Mouse (Mus musculus) kidney, embryonic 14.5 days (tissue): ENCODE results near the gene Gars. TPM values are rescaled to one million over a fixed set of nuclear protein-coding genes. Genes with fewer than 3 reads are reported as not detected.

Experiments used
- ATAC-seq: fragments of 200-750 bp; cut with Nextera tagmentation; 2 replicates; pipeline ENCODE4 v1.8.0; 2017; ENCODE audit warnings: moderate number of reproducible peaks, mild to moderate bottlenecking, moderate TSS enrichment, moderate library complexity; ENCODE audit not compliant: low FRiP score, low TSS enrichment
- H3K27ac ChIP-seq: fragments of 300-500 bp; sonication (generic); 2 replicates; pipeline ENCODE4 v1.5.1; 2014; ENCODE audit warnings: low read depth, mild to moderate bottlenecking, low read length, moderate library complexity, mixed read lengths
- H3K27me3 ChIP-seq: fragments of 300-500 bp; sonication (generic); 2 replicates; pipeline ENCODE4 v1.6.1; 2014; ENCODE audit warnings: mild to moderate bottlenecking, low read length; ENCODE audit not compliant: control insufficient read depth, insufficient read depth
- H3K36me3 ChIP-seq: fragments of 300-500 bp; sonication (generic); 2 replicates; pipeline ENCODE4 v1.6.1; 2014; ENCODE audit warnings: low read length, mixed read lengths; ENCODE audit not compliant: control insufficient read depth, insufficient read depth
- H3K4me1 ChIP-seq: fragments of 300-500 bp; sonication (generic); 2 replicates; pipeline ENCODE4 v1.6.1; 2014; ENCODE audit warnings: low read length, mixed read lengths; ENCODE audit not compliant: control insufficient read depth, insufficient read depth
- H3K4me2 ChIP-seq: fragments of 300-500 bp; sonication (generic); replicated peaks from 2 replicates; pipeline ENCODE4 v1.6.1; 2014; ENCODE audit warnings: low read depth, mild to moderate bottlenecking, low read length
- H3K4me3 ChIP-seq: fragments of 300-500 bp; sonication (generic); 2 replicates; pipeline ENCODE4 v1.5.1; 2014; ENCODE audit warnings: mild to moderate bottlenecking, low read length
- H3K9ac ChIP-seq: fragments of 300-500 bp; sonication (generic); 2 replicates; pipeline ENCODE4 v1.6.1; 2014; ENCODE audit warnings: low read depth, mild to moderate bottlenecking, low read length, moderate library complexity
- H3K9me3 ChIP-seq: fragments of 300-500 bp; sonication (generic); 2 replicates; pipeline ENCODE4 v1.6.1; 2016; ENCODE audit warnings: low read length; ENCODE audit not compliant: control insufficient read depth
- WGBS: fragments of 180-500 bp; shearing (Covaris S2); extraction: QIAGEN DNeasy Blood & Tissue Kit; methylation state at CpG from one replicate; pipeline ENCODE4 v1.1.7; 2014; 5-methylcytosine and 5-hydroxymethylcytosine counted together
- polyA plus RNA-seq: library from polyadenylated mRNA; unstranded; fragments of >200 nt; fragmentation: Nextera tagmentation; extraction: Ambion mirVana; gene quantifications from 2 replicates; pipeline ENCODE4 v1.2.1, GENCODE M21; 2014

Gene Gars
- polyA plus RNA-seq: 105 and 153 TPM in 2 replicates

- Histone ChIP-seq H3K4me3 (peak within 1 kb of the TSS; percentile 91), H3K27me3 (no peaks in the 10 kb centered on the region), H3K9me3 (no peaks in the 10 kb centered on the region), H3K9ac (peak within 1 kb of the TSS; percentile 95), H3K4me1 (0 out of 2 replicates have a peak, but pooled peaks cover 10% of the 10 kb centered on the region), H3K27ac (peak within 1 kb of the TSS; percentile 82), H3K36me3 (no peaks in the 10 kb centered on the region), H3K4me2 (peak within 1 kb of the TSS; percentile 83)
- under 1% methylated on average over 86 of the region's 87 CpGs for WGBS
- ATAC-seq: peak; percentile 97
Measured at GRCm38 (mm10) chr6:55037799-55038670, at the start of gene Gars. Gene Gars, plus strand, starts transcription at chr6:55038007.

DNA sequence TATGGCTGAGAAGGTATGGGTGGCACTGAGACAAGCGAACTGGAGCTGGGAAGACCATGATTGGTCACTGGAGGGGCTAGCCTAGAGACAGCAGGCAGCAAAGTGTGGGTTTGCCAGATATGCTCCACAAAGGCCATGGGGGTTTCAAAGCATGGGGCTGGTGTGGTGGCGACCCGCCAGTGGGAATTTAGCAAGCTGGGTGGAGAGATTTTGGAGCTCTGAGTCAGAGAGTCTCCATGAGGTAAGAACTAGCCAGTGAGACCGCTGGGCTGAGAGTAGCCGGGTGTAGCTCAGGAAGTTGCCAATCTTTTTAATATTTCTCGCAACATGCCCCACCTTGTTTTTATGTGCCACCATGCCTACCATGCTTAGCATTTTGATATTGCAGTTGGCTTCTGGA, 49.7 kb upstream of the Gars start:
- no peaks in the 10 kb centered on the region for H3K9me3 ChIP-seq
- no peaks in the 10 kb centered on the region for H3K27me3 ChIP-seq
- no peak overlapping the region for H3K4me3 ChIP-seq
- H3K36me3 ChIP-seq: no peaks in the 10 kb centered on the region
- no peaks in the 10 kb centered on the region for H3K4me1 ChIP-seq
- WGBS: 90% methylated on average over 6 of the region's 6 CpGs
- H3K4me2 ChIP-seq: no peak overlapping the region
- no peak overlapping the region for H3K9ac ChIP-seq
- H3K27ac ChIP-seq: no peak overlapping the region
- no peak for ATAC-seq

DNA sequence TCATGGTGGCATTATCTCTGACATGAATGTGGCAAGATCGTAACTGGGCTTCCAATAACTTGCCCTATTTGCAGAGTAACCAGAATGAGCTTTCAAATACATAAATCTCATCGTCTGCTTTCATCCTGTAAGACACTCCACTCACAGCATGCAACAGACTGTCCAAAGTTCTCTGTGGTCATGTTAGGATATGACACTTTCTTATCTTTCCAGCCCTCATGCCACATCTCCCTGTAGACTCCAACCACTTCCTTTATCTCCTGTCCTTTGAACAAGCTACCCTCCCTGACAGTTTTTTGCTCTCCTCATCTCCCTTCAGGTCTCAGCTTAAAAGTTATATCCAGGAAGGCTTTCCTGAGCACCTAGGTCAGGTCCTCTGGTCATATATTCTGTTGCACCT, 46.6 kb upstream of the Gars start:
- Histone ChIP-seq H3K9me3 (no peaks in the 10 kb centered on the region), H3K4me2 (no peak overlapping the region), H3K36me3 (no peaks in the 10 kb centered on the region), H3K27me3 (no peaks in the 10 kb centered on the region), H3K9ac (no peak overlapping the region), H3K27ac (no peak overlapping the region), H3K4me1 (no peaks in the 10 kb centered on the region), H3K4me3 (no peak overlapping the region)
- 84% methylated on average over 2 of the region's 2 CpGs for WGBS
- ATAC-seq: no peak

- Histone ChIP-seq H3K9me3 (no peaks in the 10 kb centered on the region), H3K4me2 (peak overlapping the region; percentile 94), H3K36me3 (no peaks in the 10 kb centered on the region), H3K27me3 (no peaks in the 10 kb centered on the region), H3K27ac (no peak overlapping the region), H3K4me3 (peak overlapping the region; percentile 52), H3K9ac (peak overlapping the region; percentile 48), H3K4me1 (no peaks in the 10 kb centered on the region)
- no peak for ATAC-seq
- WGBS: 5% methylated on average over 7 of the region's 7 CpGs
Measured at GRCm38 (mm10) chr6:54992141-54992540, 45.7 kb upstream of the Gars start.

DNA sequence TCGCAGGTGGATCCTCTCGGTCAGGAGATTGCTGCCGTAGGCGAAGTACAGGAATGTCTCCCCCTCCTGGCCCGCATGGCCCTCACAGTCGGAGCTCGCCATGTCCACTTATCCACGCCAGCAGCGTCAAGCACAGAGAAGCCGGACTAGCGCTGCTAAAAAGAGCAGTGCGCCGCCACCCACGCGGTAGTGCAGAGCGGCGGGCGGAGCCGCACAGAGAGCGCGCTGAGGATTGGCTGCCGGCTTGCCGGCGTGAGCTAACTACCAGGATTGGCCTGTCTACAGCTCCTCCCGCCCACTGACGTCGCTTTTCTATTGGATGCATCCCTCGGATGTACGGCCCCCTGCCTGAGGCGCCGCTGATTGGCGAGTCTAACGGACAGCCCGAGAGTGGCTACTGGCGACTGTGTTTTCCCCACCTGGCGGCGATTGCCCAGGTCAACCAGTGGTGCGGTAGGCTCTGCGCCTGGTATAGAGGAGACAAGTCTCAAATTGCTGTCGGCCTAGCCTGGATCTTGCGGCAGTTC, 45.0 kb upstream of the Gars start, which contains the start of gene Ggct:
Gene Ggct, minus strand, starts transcription at position 217 of the 527 bp plus-strand sequence.
- under 1% methylated on average over 39 of the region's 41 CpGs for WGBS
- Histone ChIP-seq H3K4me2 (peak within 1 kb of the TSS; percentile 94), H3K27me3 (no peaks in the 10 kb centered on the region), H3K4me1 (no peaks in the 10 kb centered on the region), H3K9me3 (no peaks in the 10 kb centered on the region), H3K4me3 (peak within 1 kb of the TSS; percentile 52), H3K36me3 (no peaks in the 10 kb centered on the region), H3K9ac (peak within 1 kb of the TSS; percentile 48), H3K27ac (no peak within 1 kb of the TSS)
- ATAC-seq: peak; percentile 100

GRCm38 (mm10) chr6:54996361-54996760, 41.4 kb upstream of the Gars start:
- Histone ChIP-seq H3K4me2 (no peak overlapping the region), H3K9ac (no peak overlapping the region), H3K9me3 (no peaks in the 10 kb centered on the region), H3K4me1 (no peaks in the 10 kb centered on the region), H3K27ac (no peak overlapping the region), H3K36me3 (no peaks in the 10 kb centered on the region), H3K27me3 (no peaks in the 10 kb centered on the region), H3K4me3 (no peak overlapping the region)
- ATAC-seq: no peak
- WGBS: 96% methylated on average over 3 of the region's 3 CpGs

- Histone ChIP-seq H3K4me1 (no peaks in the 10 kb centered on the region), H3K9me3 (no peaks in the 10 kb centered on the region), H3K4me2 (no peak overlapping the region), H3K9ac (no peak overlapping the region), H3K4me3 (no peak overlapping the region), H3K36me3 (no peaks in the 10 kb centered on the region), H3K27ac (no peak overlapping the region), H3K27me3 (no peaks in the 10 kb centered on the region)
- ATAC-seq: no peak
- WGBS: 83% methylated on average over 6 of the region's 6 CpGs
Measured at GRCm38 (mm10) chr6:54997726-54998125, 40.1 kb upstream of the Gars start.

GRCm38 (mm10) chr6:55001320-55001719, 36.5 kb upstream of the Gars start:
- Histone ChIP-seq H3K27ac (no peak overlapping the region), H3K9ac (no peak overlapping the region), H3K27me3 (no peaks in the 10 kb centered on the region), H3K9me3 (no peaks in the 10 kb centered on the region), H3K36me3 (no peaks in the 10 kb centered on the region), H3K4me2 (no peak overlapping the region), H3K4me3 (no peak overlapping the region), H3K4me1 (no peaks in the 10 kb centered on the region)
- no peak for ATAC-seq
- 83% methylated on average over 4 of the region's 4 CpGs for WGBS

DNA sequence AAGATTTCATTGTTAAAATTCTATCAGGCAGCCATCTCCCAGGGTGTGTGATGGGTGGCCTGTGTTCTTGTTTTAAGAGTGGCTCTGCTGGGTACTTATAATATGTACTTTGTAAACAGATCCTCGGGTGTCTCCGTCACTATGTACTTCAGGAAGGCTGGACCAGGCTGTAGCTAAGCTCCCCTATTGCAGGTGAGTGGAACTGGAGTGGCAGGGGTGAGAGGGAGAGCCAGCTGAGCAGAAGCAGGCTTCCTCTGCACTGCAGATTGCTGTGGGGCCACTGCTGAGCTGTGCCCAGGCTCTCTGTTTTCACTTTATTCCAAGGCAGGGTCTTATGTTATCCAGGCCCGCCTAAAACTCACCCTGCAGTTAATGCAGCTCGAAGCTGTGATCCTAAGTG, 35.4 kb upstream of the Gars start:
- no peaks in the 10 kb centered on the region for H3K36me3 ChIP-seq
- H3K27me3 ChIP-seq: no peaks in the 10 kb centered on the region
- no peak overlapping the region for H3K4me3 ChIP-seq
- no peaks in the 10 kb centered on the region for H3K4me1 ChIP-seq
- no peak for ATAC-seq
- 72% methylated on average over 4 of the region's 4 CpGs for WGBS
- H3K27ac ChIP-seq: no peak overlapping the region
- H3K4me2 ChIP-seq: no peak overlapping the region
- H3K9ac ChIP-seq: no peak overlapping the region
- no peaks in the 10 kb centered on the region for H3K9me3 ChIP-seq
